Mouse (Mus musculus) liver, adult (tissue): ENCODE data around the gene Osbpl8.

ENCODE experiments used
- GATA4 ChIP-seq: IDR thresholded peaks from 2 replicates; pipeline ENCODE4 v1.6.1; 2014; ENCODE audit warnings: mild to moderate bottlenecking, low read length; ENCODE audit not compliant: insufficient replicate concordance

Gene Osbpl8

GRCm38 (mm10) chr10:111134412-111134957, 30.1 kb upstream of the Osbpl8 start:
- TF ChIP-seq GATA4, result no peak

- no peak for TF ChIP-seq GATA4
These were observed 26.6 kb upstream of the Osbpl8 start for GRCm38 (mm10) chr10:111137905-111138304.

DNA sequence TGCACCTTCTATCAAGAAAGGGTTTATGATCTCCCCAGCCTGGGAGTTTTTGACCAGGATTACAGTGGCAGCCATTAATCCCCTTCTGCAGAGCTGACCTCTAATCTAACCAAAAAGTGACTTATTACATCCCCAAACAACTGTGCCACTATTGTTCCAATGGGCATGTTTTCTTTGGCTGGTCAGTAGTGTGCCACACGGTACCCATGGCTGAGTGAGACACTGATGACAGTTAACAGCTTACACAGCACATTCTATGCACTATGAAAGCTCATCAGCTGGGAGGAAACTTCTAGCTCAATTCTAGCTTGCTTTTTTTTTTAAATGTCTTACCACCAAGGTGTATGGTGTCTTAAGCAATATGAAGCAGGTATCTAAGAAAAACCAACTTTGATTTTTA, 25.4 kb upstream of the Osbpl8 start:
- TF ChIP-seq GATA4, result no peak

DNA sequence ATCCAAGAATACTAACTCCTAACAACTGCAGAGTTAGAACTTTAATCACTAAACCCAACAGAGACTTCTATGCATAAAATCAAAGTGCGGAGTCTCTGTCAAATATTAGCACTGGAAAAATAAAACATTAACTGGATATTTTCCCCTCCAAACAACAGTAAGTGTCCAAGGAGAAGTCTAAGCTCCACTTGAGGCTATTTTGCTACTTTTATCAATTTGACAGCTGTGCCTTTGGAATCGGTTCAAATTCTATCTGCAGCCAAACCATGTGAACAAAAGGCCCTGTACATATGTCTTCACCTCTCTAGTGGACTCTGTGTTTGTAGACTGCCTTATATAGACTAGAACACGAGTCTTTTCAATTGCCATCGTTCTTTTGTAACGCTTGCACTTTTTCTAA, 24.7 kb upstream of the Osbpl8 start:
- TF ChIP-seq GATA4, result no peak

DNA sequence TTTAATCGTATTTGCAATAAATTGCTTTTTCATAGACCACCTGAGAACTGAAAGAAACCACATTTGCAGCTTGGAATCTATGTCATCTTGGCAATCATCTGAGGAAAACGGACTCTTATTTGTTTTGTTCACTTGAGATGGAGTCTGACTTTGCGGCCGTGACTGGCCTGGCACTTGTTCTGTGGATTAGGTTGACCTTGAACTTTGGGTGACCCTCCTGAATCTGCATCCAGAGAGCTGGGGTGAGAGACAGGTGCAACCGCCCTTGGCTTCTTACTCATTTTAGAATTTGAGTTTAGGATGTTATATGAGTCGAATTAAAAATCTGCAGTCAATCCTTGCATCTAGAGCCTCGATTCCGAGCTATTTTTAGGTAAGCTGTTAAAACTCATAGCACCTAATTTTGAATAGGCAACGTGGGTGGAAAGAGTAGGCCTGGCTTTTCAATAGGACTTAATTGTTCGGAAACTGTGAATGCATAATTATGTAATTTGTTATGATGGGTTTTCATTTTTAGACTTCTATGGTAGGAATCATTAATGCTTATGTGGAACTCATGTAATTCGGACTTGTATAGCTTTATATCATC, 20.1 kb upstream of the Osbpl8 start:
- no peak for TF ChIP-seq GATA4

GRCm38 (mm10) chr10:111149761-111150160, 14.8 kb upstream of the Osbpl8 start:
- TF ChIP-seq GATA4, result no peak

- TF ChIP-seq GATA4, result no peak
These were observed 9.5 kb upstream of the Osbpl8 start for GRCm38 (mm10) chr10:111155065-111155464.

DNA sequence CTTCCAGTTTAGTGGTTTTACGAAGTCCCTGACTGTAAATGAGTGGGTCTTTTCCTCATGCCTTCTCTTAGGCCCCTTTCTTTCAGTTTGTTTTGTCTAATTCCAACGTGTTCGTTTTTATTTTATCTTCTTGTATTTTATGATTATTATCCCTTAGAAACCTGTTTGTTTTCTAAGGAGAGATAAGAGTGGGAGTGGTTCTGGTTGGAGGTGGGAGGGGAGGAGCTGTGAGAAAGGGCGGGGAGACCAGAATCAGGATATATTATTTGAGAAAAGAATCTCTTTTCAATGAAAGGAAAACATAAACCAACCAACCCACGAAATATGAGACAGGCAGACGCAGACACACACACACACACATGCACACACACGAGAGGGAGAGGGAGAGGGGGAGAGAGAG, 9.0 kb upstream of the Osbpl8 start:
- TF ChIP-seq GATA4, result no peak

DNA sequence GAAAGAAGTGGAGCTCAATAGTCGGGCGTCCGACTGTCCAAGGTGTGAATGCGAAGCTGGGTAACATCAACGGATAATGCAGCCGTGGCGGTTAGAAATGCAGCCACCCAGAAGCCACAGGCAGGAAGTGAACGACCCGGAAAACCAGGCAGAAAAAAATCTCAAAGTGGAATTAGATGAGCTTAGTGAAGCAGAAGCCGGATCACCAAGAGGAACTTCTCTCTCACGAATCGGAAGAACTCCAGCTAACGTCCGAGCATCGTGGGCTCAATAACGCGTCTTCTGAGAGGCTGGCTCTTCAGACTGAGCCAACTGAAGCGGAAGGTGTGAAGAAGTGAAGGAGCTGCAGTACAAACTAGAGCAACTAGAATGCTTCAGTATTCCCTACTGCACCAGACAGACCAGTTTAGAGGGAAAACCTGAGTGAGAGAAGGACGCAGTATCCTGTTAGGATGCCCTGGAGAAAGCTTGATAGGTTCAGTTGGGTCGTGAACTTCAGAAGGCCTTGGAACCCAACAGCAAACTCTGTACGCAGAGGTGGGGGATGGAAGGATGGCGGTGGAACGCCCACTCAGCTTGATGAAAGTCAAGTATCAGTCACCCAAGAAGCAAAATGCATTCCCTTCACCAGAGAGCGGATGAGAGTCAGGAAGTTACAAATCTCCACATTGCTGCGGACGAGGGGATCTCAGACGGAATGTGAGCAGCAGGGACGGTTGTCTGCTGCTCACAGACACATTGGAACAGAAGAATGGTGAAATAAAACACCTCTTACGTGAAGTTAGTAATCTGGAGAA, 8.0 kb upstream of the Osbpl8 start:
- TF ChIP-seq GATA4, result no peak

DNA sequence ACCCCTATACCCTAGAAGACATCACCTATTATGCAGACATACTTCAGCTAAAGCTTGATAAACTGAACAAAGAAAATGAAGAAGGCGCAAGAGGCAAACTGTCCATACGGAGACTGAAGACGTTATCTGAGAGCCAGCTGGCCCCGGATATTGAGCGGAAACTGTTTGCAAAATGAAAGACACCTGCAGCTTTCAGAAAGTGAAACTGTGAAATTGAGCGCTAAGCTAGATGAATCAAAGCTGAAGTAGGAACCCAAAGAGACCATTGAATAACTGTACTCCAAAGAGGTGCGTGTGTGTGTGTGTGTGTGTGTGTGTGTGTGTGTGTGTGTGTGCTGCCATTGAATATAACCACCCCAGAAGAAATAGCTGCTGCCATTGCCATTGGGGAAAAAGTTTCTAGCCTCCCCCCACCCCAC, 7.3 kb upstream of the Osbpl8 start:
- no peak for TF ChIP-seq GATA4

- no peak for TF ChIP-seq GATA4
These were observed 4.6 kb upstream of the Osbpl8 start for GRCm38 (mm10) chr10:111159789-111160522.

GRCm38 (mm10) chr10:111160540-111160939, 4.0 kb upstream of the Osbpl8 start:
- no peak for TF ChIP-seq GATA4

DNA sequence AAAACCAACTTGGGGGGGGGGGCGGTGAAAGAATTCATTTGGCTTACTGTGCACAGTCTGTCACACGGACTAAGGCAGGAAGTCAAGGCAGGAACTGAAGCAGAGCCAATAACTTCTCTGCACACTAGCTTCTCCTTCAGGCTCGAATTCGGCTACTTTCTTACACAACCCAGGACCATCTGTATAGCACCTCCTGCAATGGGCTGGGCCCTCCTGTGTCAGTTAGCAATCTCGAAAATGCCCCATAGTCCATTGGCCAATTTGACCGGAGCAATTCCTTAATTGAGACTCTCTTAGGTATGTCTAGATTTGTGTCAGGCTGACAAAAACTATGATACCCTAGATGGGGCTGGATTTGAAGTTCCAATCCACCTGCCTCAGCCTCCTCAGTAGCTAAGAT, 3.2 kb upstream of the Osbpl8 start:
- TF ChIP-seq GATA4, result no peak

- no peak for TF ChIP-seq GATA4
These were observed 1.5 kb upstream of the Osbpl8 start for GRCm38 (mm10) chr10:111163025-111163424.

- TF ChIP-seq GATA4, result no peak
These were observed 831 bp upstream of the Osbpl8 start for GRCm38 (mm10) chr10:111163601-111164240.
